Mouse (Mus musculus) limb, embryonic 14.5 days (tissue): ENCODE results near the gene Cxadr. TPM values are rescaled to one million over a fixed set of nuclear protein-coding genes. Genes with fewer than 3 reads are reported as not detected.

Experiments used
- ATAC-seq: fragments of 200-750 bp; cut with Nextera tagmentation; 2 replicates; pipeline ENCODE4 v1.8.0; 2017; ENCODE audit warnings: low read depth, moderate number of reproducible peaks, moderate TSS enrichment; ENCODE audit not compliant: low FRiP score
- DNase-seq: peaks from one replicate; pipeline ENCODE4 v3.0.0-alpha.2; 2015; ENCODE audit warnings: low spot score
- H3K27ac ChIP-seq: fragments of 300-500 bp; sonication (generic); replicated peaks from 2 replicates; pipeline ENCODE4 v1.5.1; 2014; ENCODE audit warnings: low read depth, mild to moderate bottlenecking, low read length, moderate library complexity, mixed read lengths
- H3K27me3 ChIP-seq: fragments of 300-500 bp; sonication (generic); 2 replicates; pipeline ENCODE4 v1.6.1; 2014; ENCODE audit warnings: low read length, mixed read lengths; ENCODE audit not compliant: control insufficient read depth, insufficient read depth
- H3K36me3 ChIP-seq: fragments of 300-500 bp; sonication (generic); 2 replicates; pipeline ENCODE4 v1.6.1; 2014; ENCODE audit warnings: mild to moderate bottlenecking, low read length, moderate library complexity, mixed read lengths; ENCODE audit not compliant: control insufficient read depth, insufficient read depth
- H3K4me1 ChIP-seq: fragments of 300-500 bp; sonication (generic); 2 replicates; pipeline ENCODE4 v1.6.1; 2014; ENCODE audit warnings: antibody characterized with exemption, low read length, mixed read lengths; ENCODE audit not compliant: control insufficient read depth, insufficient read depth
- H3K4me2 ChIP-seq: fragments of 300-500 bp; sonication (generic); replicated peaks from 2 replicates; pipeline ENCODE4 v1.6.1; 2014; ENCODE audit warnings: low read depth, mild to moderate bottlenecking, low read length, moderate library complexity; ENCODE audit not compliant: severe bottlenecking
- H3K4me3 ChIP-seq: fragments of 300-500 bp; sonication (generic); replicated peaks from 2 replicates; pipeline ENCODE4 v1.5.1; 2014; ENCODE audit warnings: low read length
- H3K9ac ChIP-seq: fragments of 300-500 bp; sonication (generic); 2 replicates; pipeline ENCODE4 v1.6.1; 2014; ENCODE audit warnings: mild to moderate bottlenecking, low read depth, low read length, moderate library complexity; ENCODE audit not compliant: severe bottlenecking
- H3K9me3 ChIP-seq: fragments of 300-500 bp; sonication (generic); 2 replicates; pipeline ENCODE4 v1.6.1; 2016; ENCODE audit warnings: low read length; ENCODE audit not compliant: control insufficient read depth
- POLR2A ChIP-seq: fragments of 200-500 bp; IDR thresholded peaks from 2 replicates; pipeline ENCODE4 v1.8.0; 2012; ENCODE audit warnings: inconsistent platforms, mild to moderate bottlenecking, moderate library complexity, borderline replicate concordance; ENCODE audit not compliant: insufficient read depth, insufficient read length; ENCODE audit errors: extremely low read depth
- WGBS: fragments of 180-500 bp; shearing (Covaris S2); extraction: QIAGEN DNeasy Blood & Tissue Kit; methylation state at CpG from one replicate; pipeline ENCODE4 v1.1.7; 2014; 5-methylcytosine and 5-hydroxymethylcytosine counted together
- polyA plus RNA-seq, 2 experiments: library from polyadenylated mRNA; depleted of rRNA in 1 of 2; stranded (reverse) in 1 of 2; unstranded in 1 of 2; fragments of >200 nt; fragmentation: Nextera tagmentation in 1 of 2; extraction: Ambion mirVana in 1 of 2; gene quantifications; 2 replicates each; pipeline versions ENCODE4 v1.2.1 to v1.2.3; 2012 to 2014

The Cxadr gene
- polyA plus RNA-seq, 2 experiments: 11.5 to 11.6 TPM

GRCm38 (mm10) chr16:78265151-78265590 is 36.1 kb upstream of the Cxadr start:
- no peaks in the 10 kb centered on the region for H3K36me3 ChIP-seq
- no peak overlapping the region for H3K27ac ChIP-seq
- H3K4me2 ChIP-seq: peak overlapping the region; percentile 42
- H3K4me3 ChIP-seq: peak overlapping the region; percentile 33
- DNase-seq (peak; percentile 26), ATAC-seq (peak; percentile 56; the same call in 1 of the 2 replicates)
- no peaks in the 10 kb centered on the region for H3K9me3 ChIP-seq
- peak overlapping the region; percentile 21 for H3K9ac ChIP-seq
- H3K27me3 ChIP-seq: no peaks in the 10 kb centered on the region
- peaks cover 15% of the 10 kb centered on the region for H3K4me1 ChIP-seq
- TF ChIP-seq POLR2A: no peak
- 1% methylated on average over 7 of the region's 7 CpGs for WGBS

GRCm38 (mm10) chr16:78265826-78266225 is 35.5 kb upstream of the Cxadr start:
- Histone ChIP-seq H3K27me3 (no peaks in the 10 kb centered on the region), H3K4me1 (peaks cover 15% of the 10 kb centered on the region), H3K9me3 (no peaks in the 10 kb centered on the region), H3K4me3 (no peak overlapping the region), H3K9ac (no peak overlapping the region), H3K4me2 (peak overlapping the region; percentile 42; the same call in 1 of the 2 replicates), H3K36me3 (no peaks in the 10 kb centered on the region), H3K27ac (no peak overlapping the region)
- ATAC-seq (peak; percentile 30; the same call in 1 of the 2 replicates), DNase-seq (no peak)
- TF ChIP-seq POLR2A: no peak
- WGBS: 32% methylated on average over 11 of the region's 11 CpGs

- Histone ChIP-seq H3K4me3 (no peak overlapping the region), H3K4me2 (no peak overlapping the region), H3K9ac (no peak overlapping the region), H3K4me1 (peaks cover 12% of the 10 kb centered on the region), H3K27me3 (no peaks in the 10 kb centered on the region), H3K27ac (no peak overlapping the region), H3K9me3 (no peaks in the 10 kb centered on the region), H3K36me3 (no peaks in the 10 kb centered on the region)
- no peak for ATAC-seq
- no peak for TF ChIP-seq POLR2A
- no peak for DNase-seq
These were observed 33.8 kb upstream of the Cxadr start for GRCm38 (mm10) chr16:78267453-78267852.

- no peak for TF ChIP-seq POLR2A
- Histone ChIP-seq H3K9ac (no peak overlapping the region), H3K4me1 (peaks cover 12% of the 10 kb centered on the region), H3K36me3 (no peaks in the 10 kb centered on the region), H3K9me3 (no peaks in the 10 kb centered on the region), H3K4me3 (no peak overlapping the region), H3K27me3 (no peaks in the 10 kb centered on the region), H3K27ac (no peak overlapping the region), H3K4me2 (no peak overlapping the region)
- DNase-seq: no peak
- ATAC-seq: no peak
- 84% methylated on average over 3 of the region's 3 CpGs for WGBS
These were observed 33.1 kb upstream of the Cxadr start for GRCm38 (mm10) chr16:78268167-78268566.

- no peak overlapping the region for H3K4me3 ChIP-seq
- H3K4me1 ChIP-seq: no peaks in the 10 kb centered on the region
- no peak overlapping the region for H3K4me2 ChIP-seq
- H3K36me3 ChIP-seq: no peaks in the 10 kb centered on the region
- H3K27me3 ChIP-seq: no peaks in the 10 kb centered on the region
- 73% methylated on average over 9 of the region's 9 CpGs for WGBS
- no peak for TF ChIP-seq POLR2A
- ATAC-seq (no peak), DNase-seq (no peak)
- H3K9me3 ChIP-seq: no peaks in the 10 kb centered on the region
- H3K9ac ChIP-seq: no peak overlapping the region
- H3K27ac ChIP-seq: no peak overlapping the region
These were observed 26.3 kb upstream of the Cxadr start for GRCm38 (mm10) chr16:78274825-78275455.
